Mouse (Mus musculus) adrenal gland, postnatal 10 days (tissue): ENCODE data around the gene Ptprm. TPM values are rescaled to one million over a fixed set of nuclear protein-coding genes. Genes with fewer than 3 reads are reported as not detected.

ENCODE experiments used
- DNase-seq: peaks from one replicate; pipeline ENCODE4 v3.0.0; 2021; ENCODE audit warnings: mixed read lengths
- total RNA-seq, 2 experiments: library from RNA; stranded (reverse); gene quantifications; 2 replicates each; pipeline ENCODE4 v1.2.3; 2021

The Ptprm gene
- total RNA-seq, 2 experiments from 2014 or later, result 41.0 to 56.9 TPM

GRCm38 (mm10) chr17:66981649-66982048 lies 372.6 kb downstream of the Ptprm start:
- no peak for DNase-seq

DNA sequence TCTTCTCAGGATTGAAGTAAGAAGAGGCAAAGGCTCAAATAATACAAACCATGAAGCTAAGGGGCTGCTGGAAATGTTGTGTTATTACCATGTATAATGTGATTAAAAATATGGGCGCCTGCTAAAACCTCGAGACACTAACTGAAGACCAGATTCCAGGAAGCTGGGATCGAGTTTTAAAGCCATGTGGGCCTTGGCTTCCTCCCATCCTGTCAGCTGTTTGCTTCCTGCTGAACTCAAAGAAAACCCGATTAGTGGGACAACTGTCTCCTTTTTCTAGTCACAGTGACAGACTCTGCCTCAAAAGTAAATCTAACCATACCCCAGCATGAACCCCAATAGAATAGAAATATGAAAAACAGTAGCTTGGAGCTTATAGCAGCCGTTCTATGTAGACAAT lies 374.3 kb downstream of the Ptprm start:
- DNase-seq, result no peak

- no peak for DNase-seq
Measured at GRCm38 (mm10) chr17:66976490-66976889, 377.8 kb downstream of the Ptprm start.

- no peak for DNase-seq
Measured at GRCm38 (mm10) chr17:66972976-66973375, 381.3 kb downstream of the Ptprm start.

DNA sequence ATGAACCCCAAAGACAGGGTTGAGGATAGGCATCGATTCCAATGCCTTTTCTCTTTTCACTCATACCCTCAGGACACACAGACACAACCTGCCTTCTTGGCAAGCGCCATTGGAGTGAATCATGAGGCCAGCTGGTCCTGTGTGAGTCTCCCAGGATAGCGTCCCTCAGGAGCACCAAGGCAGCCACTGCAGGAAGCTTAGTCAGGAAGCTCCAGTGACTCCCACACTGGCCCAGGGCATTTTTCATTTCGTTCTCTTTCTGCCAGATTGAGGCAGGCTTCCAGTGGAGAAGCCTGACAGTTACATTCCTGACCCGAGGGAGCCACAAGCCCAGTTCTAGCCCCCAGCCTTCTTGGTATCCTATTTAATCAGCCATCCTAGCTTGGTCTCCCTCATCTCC lies 393.3 kb downstream of the Ptprm start:
- DNase-seq, result peak; percentile 13

- no peak for DNase-seq
Measured at GRCm38 (mm10) chr17:66960557-66960956, 393.7 kb downstream of the Ptprm start.

- no peak for DNase-seq
Measured at GRCm38 (mm10) chr17:66959815-66960214, 394.4 kb downstream of the Ptprm start.

DNA sequence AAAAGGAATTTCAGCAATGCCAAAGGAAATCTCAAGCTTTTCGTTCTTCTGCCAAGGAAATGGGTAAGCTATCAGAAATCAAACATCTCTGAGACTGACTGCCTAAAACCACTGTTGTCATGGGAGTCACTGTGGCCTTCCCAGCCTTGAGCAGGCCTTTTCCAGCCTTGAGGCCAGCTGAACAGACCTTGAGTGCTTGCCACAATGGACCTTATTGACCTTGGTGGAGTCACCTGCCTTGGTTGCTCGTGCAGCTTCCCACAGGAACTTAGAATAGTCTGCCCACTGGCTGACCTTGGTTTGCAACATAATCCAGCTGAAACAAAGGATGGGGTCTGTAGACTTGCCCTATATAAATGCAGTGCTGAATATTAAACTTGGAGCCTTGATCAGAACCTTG lies 395.5 kb downstream of the Ptprm start:
- peak; percentile 26 for DNase-seq

GRCm38 (mm10) chr17:66944498-66944897 lies 409.8 kb downstream of the Ptprm start:
- no peak for DNase-seq

- no peak for DNase-seq
Measured at GRCm38 (mm10) chr17:66943539-66943938, 410.7 kb downstream of the Ptprm start.

DNA sequence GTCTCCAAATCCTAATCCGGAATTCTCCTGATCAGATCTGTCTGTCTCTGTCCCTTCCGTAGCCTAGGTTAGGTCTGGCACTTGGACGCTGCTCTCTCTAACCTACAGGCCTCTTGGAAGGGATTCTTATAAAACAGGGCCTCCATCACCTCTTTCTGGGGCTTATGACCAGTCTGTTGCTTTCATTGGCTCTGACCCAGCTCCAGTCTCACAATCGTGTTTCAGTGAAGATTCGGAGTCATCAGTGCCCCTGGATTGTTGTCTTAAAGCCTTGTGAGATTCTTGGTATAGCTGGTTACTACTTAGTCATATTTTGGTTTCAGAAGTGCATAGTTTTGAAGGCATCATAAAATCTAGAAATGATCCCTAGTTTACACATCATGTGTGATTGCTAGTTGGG lies 428.6 kb downstream of the Ptprm start:
- DNase-seq, result no peak

DNA sequence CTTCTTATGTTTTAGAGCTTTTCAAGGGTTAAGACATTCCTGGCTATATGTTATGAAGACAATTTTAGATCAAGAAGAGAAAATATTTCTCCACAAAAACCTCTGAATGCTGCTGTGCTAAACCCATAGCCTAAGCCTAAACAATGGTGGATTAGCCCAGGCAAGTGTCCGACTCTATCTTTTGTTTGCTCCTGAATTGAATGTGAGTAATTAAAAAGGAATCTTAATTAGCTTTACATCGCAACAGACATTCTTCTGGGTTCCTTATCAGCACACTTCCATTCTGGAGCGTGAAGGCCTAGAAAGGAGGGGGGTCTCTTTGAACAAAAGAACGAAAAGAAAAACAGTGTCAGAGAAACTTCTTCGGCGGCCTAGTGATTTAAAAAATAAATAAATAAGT lies 439.6 kb downstream of the Ptprm start:
- DNase-seq, result no peak

- DNase-seq, result no peak
Measured at GRCm38 (mm10) chr17:66912533-66912932, 441.7 kb downstream of the Ptprm start.

DNA sequence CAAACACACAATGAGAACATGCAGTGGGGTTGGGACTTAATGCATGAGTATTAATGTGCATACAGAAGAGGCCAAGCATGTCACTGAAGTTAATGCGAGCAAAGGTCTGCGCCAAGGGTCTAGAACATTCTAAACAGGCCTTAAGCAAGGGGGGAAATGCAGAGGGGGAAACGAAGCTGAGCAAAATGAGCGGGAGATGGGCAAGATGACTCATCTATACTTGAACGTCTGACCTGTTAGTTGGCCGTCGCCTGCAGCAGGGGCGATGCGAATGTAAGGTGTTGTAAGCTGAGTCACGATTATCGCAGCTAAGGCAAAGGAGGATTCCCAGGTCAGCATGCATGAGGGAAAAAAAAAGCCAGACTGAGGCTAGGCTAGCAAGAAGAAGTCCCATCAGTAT lies 442.1 kb downstream of the Ptprm start:
- DNase-seq, result no peak

DNA sequence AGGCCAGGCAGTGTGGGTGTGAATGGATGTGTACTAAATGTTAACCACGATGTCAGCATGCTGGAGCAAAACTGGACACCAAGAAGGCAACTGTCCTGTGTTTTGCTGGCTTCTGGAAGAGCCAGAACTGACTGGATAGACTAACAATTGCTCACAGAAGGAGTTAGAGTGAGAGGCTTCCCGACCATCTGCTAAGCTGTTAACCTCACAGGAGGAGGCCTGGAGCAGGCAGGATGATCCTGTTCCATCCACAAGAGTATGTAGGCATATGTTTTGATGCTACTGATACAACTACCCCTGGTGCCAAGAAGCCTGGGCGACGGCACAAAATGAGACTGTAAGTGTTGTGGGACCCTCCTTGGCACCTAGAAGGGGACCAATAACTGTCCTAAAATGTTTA lies 444.4 kb downstream of the Ptprm start:
- DNase-seq, result no peak

DNA sequence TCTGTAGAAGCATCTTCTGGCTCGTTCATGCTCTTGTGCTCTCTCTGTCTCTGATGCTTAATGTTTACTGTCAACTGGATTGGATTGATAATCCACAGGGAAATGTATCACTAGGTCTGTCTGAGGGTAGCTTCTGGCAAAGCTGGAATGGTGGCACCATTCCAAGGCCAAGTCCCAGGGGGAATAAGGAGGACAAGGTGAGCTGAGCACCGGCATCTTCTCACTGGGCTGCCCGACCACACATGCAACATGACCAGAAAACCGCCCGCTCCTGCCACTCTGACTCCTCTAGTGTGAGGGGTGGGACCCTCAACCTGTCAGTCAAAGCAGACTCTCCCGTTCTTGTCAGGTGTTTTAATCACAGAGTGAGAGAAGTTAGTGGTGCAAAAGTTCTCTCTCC lies 445.3 kb downstream of the Ptprm start:
- DNase-seq, result peak; percentile 17

DNA sequence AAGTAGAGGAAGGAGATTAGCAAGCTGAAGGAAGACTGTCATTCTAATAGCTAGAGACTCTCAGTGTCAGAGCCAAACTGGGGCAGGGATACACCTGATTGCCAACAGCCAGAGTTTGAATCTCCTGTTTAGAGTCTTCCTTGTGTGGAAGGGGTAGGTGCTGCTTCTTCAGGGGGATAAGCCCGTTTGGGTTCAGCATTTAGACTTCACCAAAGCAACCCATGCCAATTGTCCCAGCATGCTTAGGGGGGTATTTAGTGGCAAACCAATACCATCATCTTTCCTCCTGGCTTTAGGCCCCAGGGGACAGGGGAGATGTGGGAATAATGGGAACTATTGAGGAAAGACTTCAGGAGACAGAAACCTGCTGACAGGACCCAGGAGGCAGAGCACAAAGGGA lies 460.1 kb downstream of the Ptprm start:
- DNase-seq, result no peak

- DNase-seq, result no peak
Measured at GRCm38 (mm10) chr17:66891916-66892315, 462.3 kb downstream of the Ptprm start.

DNA sequence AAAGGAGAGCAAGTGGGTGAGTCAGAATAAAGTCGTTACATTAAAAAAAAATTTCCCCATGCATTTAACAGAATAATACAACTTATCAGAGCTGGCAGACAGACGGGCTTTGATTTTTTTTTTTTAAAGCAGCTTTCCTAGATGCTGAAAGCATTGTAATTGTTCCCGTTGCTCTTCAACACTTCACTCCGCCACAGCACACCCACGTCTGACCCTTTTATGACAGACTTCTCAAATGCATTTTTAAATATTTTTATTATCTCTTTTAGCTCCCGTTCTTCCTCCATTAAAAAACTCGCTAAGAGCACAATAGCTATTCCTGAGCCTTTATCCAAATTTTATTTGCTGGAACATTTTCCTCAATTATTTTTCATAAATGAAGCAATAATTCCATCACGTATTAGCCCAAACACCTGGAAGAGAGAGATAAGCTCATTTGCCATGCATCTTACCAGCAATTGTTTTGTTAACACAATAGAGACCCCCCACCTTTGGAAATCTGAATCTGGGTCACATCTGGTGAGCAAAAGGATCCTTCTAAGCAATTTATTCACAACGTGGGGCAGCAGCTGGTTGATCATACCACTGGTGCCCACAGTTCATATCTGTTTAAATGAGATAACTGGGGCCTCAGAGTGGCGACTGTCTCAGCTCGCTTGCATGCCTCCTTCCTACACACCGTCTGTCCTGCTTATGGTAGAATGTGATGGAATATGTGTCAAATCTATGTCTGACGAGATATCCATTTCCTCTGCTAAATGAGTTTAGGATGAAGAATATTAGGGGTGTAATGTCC lies 463.0 kb downstream of the Ptprm start:
- DNase-seq, result no peak

- DNase-seq, result peak; percentile 32
Measured at GRCm38 (mm10) chr17:66882304-66882703, 472.0 kb downstream of the Ptprm start.

- DNase-seq, result peak; percentile 10
Measured at GRCm38 (mm10) chr17:66880969-66881701, 473.1 kb downstream of the Ptprm start.

DNA sequence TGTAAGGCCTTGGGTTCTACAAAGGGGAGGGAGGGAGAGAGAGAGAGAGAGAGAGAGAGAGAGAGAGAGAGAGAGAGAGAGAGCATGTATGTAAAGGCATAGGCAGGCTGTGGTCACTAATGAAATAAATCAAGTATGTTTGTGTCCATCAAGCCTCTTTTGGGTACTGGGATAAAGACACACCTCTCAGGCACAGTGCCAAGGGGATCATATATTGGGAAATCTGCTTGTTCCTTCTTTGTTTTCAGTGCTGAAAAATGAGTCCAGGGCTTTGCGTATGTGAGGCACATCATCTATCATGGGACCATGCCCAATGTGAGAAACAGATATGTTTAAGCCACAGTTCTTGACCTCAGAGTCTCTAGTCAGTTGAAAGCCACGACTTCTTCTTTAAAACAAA lies 475.1 kb downstream of the Ptprm start:
- no peak for DNase-seq

DNA sequence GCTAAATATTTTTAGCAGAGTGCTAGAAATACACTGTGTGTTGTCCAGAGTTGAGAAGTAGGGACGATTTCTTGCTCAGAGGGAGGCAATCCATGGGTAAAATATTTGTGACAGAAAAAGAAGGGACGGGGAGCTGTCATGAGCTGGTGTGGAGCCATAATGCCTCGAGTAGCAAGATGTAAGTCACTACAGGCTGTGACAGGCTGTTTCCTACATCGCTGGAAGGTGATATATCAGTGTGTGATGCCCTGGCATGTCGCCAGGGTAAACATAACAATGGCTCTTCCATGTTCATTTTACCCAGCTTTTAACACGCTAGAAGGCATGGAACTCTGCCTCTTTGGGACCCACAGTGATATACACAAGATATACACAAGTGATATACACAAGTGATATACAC lies 476.7 kb downstream of the Ptprm start:
- no peak for DNase-seq

DNA sequence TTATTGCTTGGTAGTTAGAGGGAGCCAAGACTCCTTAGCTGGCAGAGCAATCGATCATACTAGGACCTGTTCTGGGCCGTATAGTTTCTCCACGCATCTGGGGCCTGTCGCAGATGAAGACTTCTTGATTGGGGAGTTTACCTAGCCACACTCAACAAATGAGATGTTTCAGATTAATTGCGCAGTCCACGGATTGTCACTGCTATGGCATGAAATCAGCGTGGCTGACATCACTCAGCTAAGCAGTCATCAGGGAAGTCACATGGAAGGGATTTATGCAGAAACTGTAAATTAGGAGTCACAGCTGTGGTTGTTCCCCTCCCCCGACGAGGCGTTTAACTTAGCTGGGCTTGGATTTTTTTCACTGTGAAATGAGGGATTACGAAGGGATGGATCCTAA lies 479.4 kb downstream of the Ptprm start:
- DNase-seq, result no peak
